ENCODE assay signal across 14 mouse cellular contexts in the genomic region with DNA sequence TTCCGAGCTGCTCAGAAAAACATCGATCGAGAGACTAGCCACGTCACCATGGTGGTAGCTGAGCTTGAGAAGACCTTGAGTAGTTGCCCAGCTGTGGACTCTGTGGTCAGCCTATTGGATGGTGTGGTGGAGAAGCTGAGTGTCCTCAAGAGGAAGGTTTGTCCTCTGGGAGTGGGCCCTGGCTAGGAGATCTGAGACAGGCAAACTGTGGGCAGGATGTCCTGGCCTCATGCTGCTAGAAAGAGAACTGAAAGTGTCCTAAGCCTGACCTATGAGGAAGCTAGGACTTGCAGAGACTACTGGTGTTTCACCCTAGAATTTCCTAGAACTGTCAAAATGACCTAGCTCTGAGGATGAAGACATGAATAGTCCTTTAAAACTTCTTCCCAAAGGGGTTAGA. TPM values are rescaled to one million over a fixed set of nuclear protein-coding genes. Genes with fewer than 3 reads are reported as not detected.
DNase-seq lines count a peak whose midpoint lies in the region; ATAC-seq lines count a peak whose summit lies in the region.
"Had no signal": no experiment of that assay in that cellular context is flagged by ENCODE, and none has a peak within 500 bp of the region (broad histone marks: within the 10 kb centered on the region; RNA-seq: fewer than 3 reads in every experiment).

No protein-coding gene starts in this region.

- whole genome bisulfite sequencing in liver, embryonic 15.5 days (ENCODE audit: insufficient replicate concordance) = 82% methylated on average over 4 of the region's 4 CpGs
- 95% methylated on average over 4 of the region's 4 CpGs for WGBS in hindbrain, embryonic 11.5 days

- peak; percentile 66 for DNase-seq in adrenal gland, adult 2 months
- DNase-seq in adrenal gland, adult 18-20 months (ENCODE audit: low spot score in 2 of 2) = no peak
- no peak for DNase-seq in liver
- peak; percentile 51 to 54 for DNase-seq in adrenal gland, postnatal 36 days
- no peak for DNase-seq in neural tube, embryonic 10.5 days (ENCODE audit: extremely low spot score, low spot score)
- no peak for DNase-seq in hindbrain, embryonic 11.5 days (ENCODE audit: low spot score)
- DNase-seq: cerebellum, postnatal 36 days; right cerebral cortex, postnatal 14 days; thymus, postnatal 36 days had no signal

- H3K4me2 ChIP-seq in liver, embryonic 15.5 days = no peak overlapping the region
- no peak overlapping the region for H3K4me2 ChIP-seq in hindbrain, embryonic 11.5 days (replicated peaks; ENCODE audit: low read depth, low read length)
- H3K4me2 ChIP-seq: hindbrain, embryonic 12.5 days; lung, embryonic 15.5 days had no signal

- H3K9ac ChIP-seq in liver, embryonic 15.5 days = no peak overlapping the region
- no peak overlapping the region for H3K9ac ChIP-seq in hindbrain, embryonic 11.5 days (ENCODE audit: low read depth, low read length)
- H3K9ac ChIP-seq: hindbrain, embryonic 12.5 days; lung, embryonic 15.5 days had no signal

- H3K9me3 ChIP-seq in liver, embryonic 15.5 days (replicated peaks) = no peaks in the 10 kb centered on the region
- H3K9me3 ChIP-seq in hindbrain, embryonic 11.5 days (ENCODE audit: control insufficient read depth, low read length) = no peaks in the 10 kb centered on the region
- H3K9me3 ChIP-seq: hindbrain, embryonic 12.5 days; lung, embryonic 15.5 days had no signal

- no peaks in the 10 kb centered on the region for H3K27me3 ChIP-seq in liver, embryonic 15.5 days
- no peaks in the 10 kb centered on the region for H3K27me3 ChIP-seq in hindbrain, embryonic 11.5 days (ENCODE audit: control insufficient read depth, insufficient read depth, low read length)
- H3K27me3 ChIP-seq: hindbrain, embryonic 12.5 days; lung, embryonic 15.5 days had no signal

- H3K36me3 ChIP-seq in liver, embryonic 15.5 days (replicated peaks) = peaks cover 50% of the 10 kb centered on the region
- H3K36me3 ChIP-seq in hindbrain, embryonic 11.5 days (ENCODE audit: control insufficient read depth, insufficient read depth, low read length) = peaks cover 5% of the 10 kb centered on the region; the same call in 1 of the 2 replicates

- peaks cover 26% of the 10 kb centered on the region for H3K4me1 ChIP-seq in liver, embryonic 15.5 days (replicated peaks)
- no peaks in the 10 kb centered on the region for H3K4me1 ChIP-seq in hindbrain, embryonic 11.5 days (replicated peaks; ENCODE audit: control insufficient read depth, insufficient read depth, low read length)
- H3K4me1 ChIP-seq: lung, embryonic 15.5 days had no signal

- 0 out of 2 replicates have a peak, but pooled peaks have one; percentile 15 for ATAC-seq in liver, embryonic 15.5 days (ENCODE audit: insufficient read depth)
- ATAC-seq in megakaryocyte, adult 5-6 weeks (ENCODE audit: poor library complexity, severe bottlenecking) = peak; percentile 97
- ATAC-seq in hindbrain, embryonic 11.5 days (ENCODE audit: low FRiP score) = no peak

- H3K4me3 ChIP-seq in liver, embryonic 15.5 days (replicated peaks) = no peak overlapping the region
- H3K4me3 ChIP-seq in hindbrain, embryonic 11.5 days (ENCODE audit: low read depth, low read length) = no peak overlapping the region
- H3K4me3 ChIP-seq: hindbrain, embryonic 12.5 days; lung, embryonic 15.5 days had no signal

- H3K27ac ChIP-seq in liver, embryonic 15.5 days (replicated peaks) = peak overlapping the region; percentile 7; the same call in 1 of the 2 replicates
- no peak overlapping the region for H3K27ac ChIP-seq in hindbrain, embryonic 11.5 days (ENCODE audit: low read depth, low read length)
- H3K27ac ChIP-seq: hindbrain, embryonic 12.5 days; kidney, postnatal 0 days; lung, embryonic 15.5 days had no signal

RNA-seq across cellular contexts. Expression of a gene that starts 19.9 kb away (rescaled TPM):
- total RNA-seq in adrenal gland, adult 2 months (2021) = 1 to 10 TPM; 6.3 to 6.9 TPM
- 3.5 and 3.6 TPM in 2 replicates for polyA plus RNA-seq in adrenal gland, adult 2 months (2012; rRNA removed)
- 1 to 10 TPM; 5.2 to 5.3 TPM for total RNA-seq in adrenal gland, adult 18-20 months (2021)
- polyA plus RNA-seq in liver, embryonic 15.5 days (2015; fragmentation: Nextera tagmentation; extraction: Ambion mirVana) = 2.5 and 2.8 TPM in 2 replicates
- total RNA-seq in adrenal gland, postnatal 36 days (2021) = 1 to 10 TPM; 5.8 to 8.4 TPM
- total RNA-seq in megakaryocyte, adult 5-6 weeks (2015) = 9.4 TPM in 2 replicates
- 6.1 and 8.4 TPM in 2 replicates for total RNA-seq in megakaryocyte, adult 5-6 weeks (2017)
- polyA plus RNA-seq in hindbrain, embryonic 11.5 days (2014; fragmentation: Nextera tagmentation; extraction: Ambion mirVana) = 6.9 and 7.9 TPM in 2 replicates

RNA-seq across cellular contexts. Expression of a gene that starts 23.2 kb away (rescaled TPM):
- 100 to 1,000 TPM; 115 to 128 TPM for total RNA-seq in adrenal gland, adult 2 months (2021)
- polyA plus RNA-seq in adrenal gland, adult 2 months (2012; rRNA removed) = 99.0 and 107 TPM in 2 replicates
- total RNA-seq in adrenal gland, adult 18-20 months (2021) = 100 to 1,000 TPM; 111 to 122 TPM
- polyA plus RNA-seq in liver, embryonic 15.5 days (2015; fragmentation: Nextera tagmentation; extraction: Ambion mirVana) = 48.0 and 48.5 TPM in 2 replicates
- total RNA-seq in adrenal gland, postnatal 36 days (2021) = 100 to 1,000 TPM; 119 to 120 TPM
- 43.3 and 45.9 TPM in 2 replicates for total RNA-seq in megakaryocyte, adult 5-6 weeks (2015)
- 239 and 253 TPM in 2 replicates for total RNA-seq in megakaryocyte, adult 5-6 weeks (2017)
- 133 and 141 TPM in 2 replicates for polyA plus RNA-seq in hindbrain, embryonic 11.5 days (2014; fragmentation: Nextera tagmentation; extraction: Ambion mirVana)

Comparison
In these comparisons a context has a peak if more than half of its experiments do, and no peak if none do; other contexts are left out.
1. DNase-seq: peak in adrenal gland, adult 2 months (single experiment) and adrenal gland, postnatal 36 days (2 of 2); none in adrenal gland, adult 18-20 months (0 of 2), liver (single experiment), neural tube, embryonic 10.5 days (single experiment) and hindbrain, embryonic 11.5 days (single experiment).